Mouse (Mus musculus): Measurements from ENCODE around the gene Zfp583.

The Zfp583 gene

GRCm38 (mm10) chr7:6285842-6286705, 45.0 kb downstream of the Zfp583 start, which contains the start of gene Zfp667:
Zfp667 (plus strand) TSS chr7:6286579.
- peak; percentile 84 for DNase-seq (ENCODE audit: low spot score)

- DNase-seq (ENCODE audit: low spot score), result no peak
Measured at GRCm38 (mm10) chr7:6285366-6285765, 45.7 kb downstream of the Zfp583 start.

GRCm38 (mm10) chr7:6284442-6285012, 46.6 kb downstream of the Zfp583 start:
- no peak for DNase-seq (ENCODE audit: low spot score)

- peak; percentile 62 for DNase-seq (ENCODE audit: low spot score)
Measured at GRCm38 (mm10) chr7:6283451-6284075, 47.5 kb downstream of the Zfp583 start.

GRCm38 (mm10) chr7:6282749-6283148, 48.3 kb downstream of the Zfp583 start:
- DNase-seq (ENCODE audit: low spot score), result peak; percentile 19

- DNase-seq (ENCODE audit: low spot score), result no peak
Measured at GRCm38 (mm10) chr7:6277906-6278305, 53.2 kb downstream of the Zfp583 start.

GRCm38 (mm10) chr7:6265695-6266094, 65.4 kb downstream of the Zfp583 start:
- no peak for DNase-seq (ENCODE audit: low spot score)

All from ovary, postnatal 10 days (tissue).